Mouse (Mus musculus) small intestine, adult 2 months (tissue): ENCODE measurements around the gene Mllt1. TPM values are rescaled to one million over a fixed set of nuclear protein-coding genes. Genes with fewer than 3 reads are reported as not detected.
A peak's percentile ranks its signal among the peaks of the same experiment; 100 is the strongest.

Source experiments
- H3K27ac ChIP-seq: fragments of 200-500 bp; 2 replicates; pipeline ENCODE4 v1.5.1; 2012; ENCODE audit warnings: low read depth, low read length, control low read depth, inconsistent platforms; ENCODE audit not compliant: insufficient read depth
- H3K27me3 ChIP-seq: fragments of 200-500 bp; 2 replicates; pipeline ENCODE4 v1.6.1; 2012; ENCODE audit warnings: mild to moderate bottlenecking, moderate library complexity, low read length, inconsistent platforms; ENCODE audit not compliant: control insufficient read depth, insufficient read depth
- H3K36me3 ChIP-seq: fragments of 200-500 bp; 2 replicates; pipeline ENCODE4 v1.6.1; 2012; ENCODE audit warnings: mild to moderate bottlenecking, low read length, control low read depth, inconsistent platforms; ENCODE audit not compliant: control insufficient read depth, insufficient read depth
- H3K4me1 ChIP-seq: fragments of 200-500 bp; 2 replicates; pipeline ENCODE4 v1.6.1; 2012; ENCODE audit warnings: low read length, inconsistent platforms, mixed read lengths; ENCODE audit not compliant: control insufficient read depth, insufficient read depth, insufficient read length
- H3K4me3 ChIP-seq: fragments of 200-500 bp; 2 replicates; pipeline ENCODE4 v1.5.1; 2012; ENCODE audit warnings: low read depth, mild to moderate bottlenecking, control low read depth, inconsistent platforms, low read length, moderate library complexity
- CTCF ChIP-seq: fragments of 200-500 bp; IDR thresholded peaks from 2 replicates; pipeline ENCODE4 v1.5.1; 2012; ENCODE audit warnings: low read depth, mild to moderate bottlenecking, control low read depth, inconsistent platforms, low read length, moderate library complexity, mixed read lengths; ENCODE audit not compliant: insufficient replicate concordance, insufficient read length; ENCODE audit errors: extremely low read depth
- POLR2A ChIP-seq: fragments of 200-500 bp; IDR thresholded peaks from 2 replicates; pipeline ENCODE4 v1.6.1; 2012; ENCODE audit warnings: low read depth, mild to moderate bottlenecking, control low read depth, inconsistent platforms, low read length, moderate library complexity
- WGBS: fragments of 180-500 bp; shearing (Covaris S2); methylation state at CpG from one replicate; pipeline ENCODE4 v1.1.7; 2018; 5-methylcytosine and 5-hydroxymethylcytosine counted together
- polyA plus RNA-seq: library from polyadenylated mRNA; depleted of rRNA; stranded (reverse); fragments of >200 nt; gene quantifications from 2 replicates; pipeline ENCODE4 v1.2.3, GENCODE M21; 2012; rRNA removed

The Mllt1 gene
- polyA plus RNA-seq = 25.0 and 46.3 TPM in 2 replicates

DNA sequence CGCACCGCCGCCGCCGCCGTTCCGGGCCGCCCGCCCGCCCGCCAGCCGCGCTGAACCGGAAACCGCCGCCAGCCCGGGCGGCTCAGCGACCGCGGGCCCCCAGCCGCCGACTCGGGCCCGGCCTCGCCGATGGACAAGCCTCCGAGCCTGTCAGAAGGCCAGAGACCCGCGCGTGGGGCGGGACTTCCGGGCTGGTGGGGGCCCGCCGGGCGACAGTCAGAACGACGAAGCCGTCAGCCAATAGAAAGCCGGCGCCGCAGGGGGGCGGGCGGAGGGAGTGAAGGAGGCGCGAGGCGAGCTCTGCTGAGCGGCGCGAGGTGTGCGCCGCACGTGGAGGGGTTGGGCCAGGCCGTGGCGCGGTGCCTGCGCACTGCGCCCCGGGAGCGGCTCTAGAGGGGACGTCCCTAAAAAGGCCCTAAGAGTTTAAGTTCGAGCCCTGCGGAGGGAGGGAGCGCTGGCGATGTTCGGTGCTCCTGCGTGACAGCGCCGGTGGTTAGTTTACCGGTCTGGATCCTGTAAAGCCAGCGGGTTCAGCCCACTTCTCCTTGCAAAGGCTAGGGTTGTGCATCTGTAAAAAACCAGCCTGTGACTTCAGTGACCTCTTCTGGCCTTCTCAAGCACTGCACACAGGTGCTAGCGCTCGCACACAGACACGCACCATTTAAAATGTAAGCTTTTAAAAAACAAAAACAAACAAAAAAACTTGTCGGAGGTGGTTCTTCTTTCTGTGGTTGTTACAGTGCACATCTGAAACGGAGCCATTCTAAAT lies at the start of gene Mllt1:
TSS of gene Mllt1 (minus strand) at position 53 of the 769 bp plus-strand sequence.
- peak within 1 kb of the TSS; percentile 81 for H3K4me3 ChIP-seq
- H3K36me3 ChIP-seq = no peaks in the 10 kb centered on the region
- no peaks in the 10 kb centered on the region for H3K27me3 ChIP-seq
- peaks cover 3% of the 10 kb centered on the region for H3K4me1 ChIP-seq
- WGBS = 6% methylated on average over 75 of the region's 76 CpGs
- TF ChIP-seq POLR2A = no peak
- TF ChIP-seq CTCF = peak; percentile 29; the same call in 1 of the 2 replicates
- no peak within 1 kb of the TSS for H3K27ac ChIP-seq

DNA sequence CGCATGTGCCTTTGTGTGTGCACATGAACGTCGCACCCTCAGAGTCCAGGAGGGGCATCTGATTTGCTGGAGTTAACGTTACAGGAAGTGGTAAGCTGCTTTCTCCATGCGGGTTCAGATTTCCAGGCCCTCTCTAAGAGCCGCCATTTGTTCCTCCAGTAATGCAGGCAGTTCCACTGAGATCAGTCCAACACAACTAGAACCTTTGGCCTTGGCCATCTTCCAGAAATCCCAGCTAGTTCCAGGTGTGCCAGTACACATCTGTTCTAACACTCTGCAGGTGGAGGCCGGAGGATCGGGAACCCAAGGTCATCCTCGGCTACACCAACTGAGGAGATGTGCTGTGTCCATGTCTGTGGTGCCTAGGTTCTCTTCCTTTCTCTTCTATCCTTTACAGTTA lies 49.7 kb upstream of the Mllt1 start:
- peaks cover 27% of the 10 kb centered on the region for H3K4me1 ChIP-seq
- TF ChIP-seq CTCF (no peak), POLR2A (no peak)
- peak overlapping the region; percentile 76 for H3K27ac ChIP-seq
- H3K4me3 ChIP-seq = no peak overlapping the region
- H3K36me3 ChIP-seq = no peaks in the 10 kb centered on the region
- 37% methylated on average over 9 of the region's 9 CpGs for WGBS
- H3K27me3 ChIP-seq = no peaks in the 10 kb centered on the region

DNA sequence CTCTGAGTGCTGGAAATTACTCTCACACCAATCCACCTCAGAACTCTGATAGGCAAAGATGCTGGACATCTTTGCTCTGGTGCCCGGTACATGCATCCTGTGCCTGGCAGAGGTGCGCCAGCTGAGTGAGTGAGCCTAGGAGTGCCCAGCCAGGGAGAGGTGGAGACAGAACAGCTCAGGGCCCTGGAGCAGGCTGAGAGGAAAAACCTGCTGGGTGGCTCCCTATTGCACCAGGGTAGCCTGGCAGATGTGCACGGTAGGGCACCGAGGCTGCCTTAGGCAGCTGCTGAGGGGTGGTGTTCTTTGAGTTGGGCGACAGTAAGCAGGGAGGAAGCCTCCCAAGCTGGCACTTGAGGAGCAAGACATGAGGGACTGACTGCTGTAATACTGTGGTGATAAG lies 46.8 kb upstream of the Mllt1 start, which contains the start of gene Acer1:
TSS of gene Acer1 (minus strand) at position 114 of the 400 bp plus-strand sequence.
- Histone ChIP-seq H3K27ac (peak within 1 kb of the TSS; percentile 96), H3K4me1 (peaks cover 43% of the 10 kb centered on the region), H3K4me3 (peak within 1 kb of the TSS; percentile 59), H3K27me3 (no peaks in the 10 kb centered on the region), H3K36me3 (no peaks in the 10 kb centered on the region)
- TF ChIP-seq POLR2A = peak; percentile 12; the same call in 1 of the 2 replicates
- TF ChIP-seq CTCF = no peak
- 29% methylated on average over 5 of the region's 5 CpGs for WGBS

DNA sequence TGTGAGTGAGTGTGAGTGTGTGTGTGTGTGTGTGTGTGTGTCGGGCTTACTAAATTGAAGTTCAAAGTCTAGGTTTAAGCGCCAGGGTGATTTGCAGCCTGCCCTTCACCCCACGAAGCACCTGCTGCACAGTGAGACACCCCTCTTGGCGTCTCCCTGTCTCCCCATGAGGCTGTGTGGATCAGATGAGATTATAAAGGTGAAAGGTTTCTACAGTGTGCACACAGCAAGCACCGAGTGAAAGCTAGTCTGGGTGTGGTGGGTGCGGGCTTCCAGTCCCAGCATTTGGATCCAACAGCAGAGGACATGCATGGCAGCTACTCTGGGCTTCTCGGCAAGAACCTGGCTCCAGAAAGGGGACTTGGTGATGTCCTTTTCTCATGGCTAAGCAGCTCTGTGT lies 45.8 kb upstream of the Mllt1 start:
- no peaks in the 10 kb centered on the region for H3K27me3 ChIP-seq
- peak overlapping the region; percentile 52 for H3K4me3 ChIP-seq
- TF ChIP-seq CTCF (no peak), POLR2A (peak; percentile 74; the same call in 1 of the 2 replicates)
- H3K27ac ChIP-seq = peak overlapping the region; percentile 96
- H3K36me3 ChIP-seq = no peaks in the 10 kb centered on the region
- H3K4me1 ChIP-seq = peaks cover 49% of the 10 kb centered on the region
- WGBS = 31% methylated on average over 7 of the region's 7 CpGs

DNA sequence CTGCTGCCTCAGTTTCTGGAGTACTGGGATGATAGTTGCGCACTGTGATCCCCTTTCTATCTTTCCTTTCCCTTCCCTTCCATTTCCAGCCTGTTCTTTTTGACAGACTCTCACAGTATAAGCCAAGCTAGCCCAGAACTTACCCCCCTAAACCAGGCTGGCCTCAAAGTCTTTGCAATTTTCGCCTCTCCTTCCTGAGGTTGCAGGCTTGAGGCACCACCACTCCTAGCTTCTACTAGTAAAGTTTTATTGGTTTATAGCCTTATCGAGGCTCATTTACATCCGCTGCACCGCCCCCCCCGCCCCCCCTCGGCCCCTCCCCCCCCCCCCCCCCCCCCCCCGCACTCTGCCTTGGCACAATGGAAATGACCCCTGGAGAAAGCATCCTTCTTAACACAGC lies 44.3 kb upstream of the Mllt1 start:
- TF ChIP-seq CTCF = no peak
- TF ChIP-seq POLR2A = no peak
- Histone ChIP-seq H3K4me1 (peaks cover 53% of the 10 kb centered on the region), H3K27ac (peak overlapping the region; percentile 86), H3K4me3 (peak overlapping the region; percentile 9; the same call in 1 of the 2 replicates), H3K36me3 (no peaks in the 10 kb centered on the region), H3K27me3 (no peaks in the 10 kb centered on the region)
- WGBS = 11% methylated on average over 7 of the region's 8 CpGs

DNA sequence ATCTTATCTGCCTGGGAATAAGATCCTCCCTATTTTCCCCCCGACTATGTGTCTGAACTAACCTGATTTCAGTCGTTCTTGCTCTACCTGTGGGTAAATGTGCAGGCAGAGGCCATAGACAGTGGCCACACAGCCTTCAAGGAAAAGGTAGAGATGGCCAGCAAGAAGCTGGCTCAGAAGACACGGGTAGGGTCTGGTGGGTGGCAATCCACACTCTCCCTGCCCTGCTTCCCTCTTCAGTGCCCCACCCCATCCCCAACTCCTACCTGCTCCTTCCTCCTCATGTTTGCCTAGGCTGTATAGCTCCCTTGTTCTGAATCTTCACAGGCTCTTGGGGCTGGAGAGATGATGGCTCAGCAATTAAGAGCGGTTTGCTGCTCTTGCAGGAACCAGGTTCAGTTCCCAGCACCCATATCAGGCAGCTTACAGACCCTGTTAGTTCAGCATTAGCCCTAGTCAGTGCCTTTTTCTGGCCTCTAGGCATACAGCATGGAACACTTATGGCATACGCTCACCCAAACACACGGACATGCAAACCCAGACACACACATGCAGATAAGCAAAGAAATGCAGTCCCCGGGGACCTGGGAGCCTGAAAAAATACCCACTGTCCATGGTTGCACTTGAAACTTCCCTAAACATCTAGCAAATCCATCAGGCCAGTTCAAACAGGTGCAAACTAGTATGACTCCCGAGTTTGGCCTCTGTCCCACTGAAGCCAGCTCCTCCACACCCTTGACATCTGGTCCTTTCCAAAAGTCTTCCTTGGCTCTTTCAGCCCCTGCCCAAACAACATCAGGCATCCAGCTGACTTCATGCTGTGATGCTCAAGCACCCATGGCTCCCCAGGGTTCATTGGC lies 41.5 kb upstream of the Mllt1 start:
- H3K4me1 ChIP-seq = peaks cover 40% of the 10 kb centered on the region
- TF ChIP-seq CTCF (no peak), POLR2A (no peak)
- no peaks in the 10 kb centered on the region for H3K27me3 ChIP-seq
- WGBS = 36% methylated on average over 8 of the region's 8 CpGs
- H3K4me3 ChIP-seq = no peak overlapping the region
- H3K36me3 ChIP-seq = no peaks in the 10 kb centered on the region
- peak overlapping the region; percentile 73 for H3K27ac ChIP-seq
